Mouse (Mus musculus) urinary bladder, postnatal 25 days (tissue): ENCODE results near the gene Cpeb3.

Source experiments
- DNase-seq: peaks from one replicate; pipeline ENCODE4 v3.0.0; 2022; ENCODE audit warnings: low spot score

Cpeb3 gene

GRCm38 (mm10) chr19:37032364-37032763 lies 176.0 kb downstream of the Cpeb3 start:
- DNase-seq = no peak

- no peak for DNase-seq
Measured at GRCm38 (mm10) chr19:37031446-37031845, 177.0 kb downstream of the Cpeb3 start.

GRCm38 (mm10) chr19:37029771-37030170 lies 178.6 kb downstream of the Cpeb3 start:
- no peak for DNase-seq

- DNase-seq = no peak
Measured at GRCm38 (mm10) chr19:37026408-37026807, 182.0 kb downstream of the Cpeb3 start.

GRCm38 (mm10) chr19:37025839-37026319 lies 182.5 kb downstream of the Cpeb3 start:
- DNase-seq = no peak

- no peak for DNase-seq
Measured at GRCm38 (mm10) chr19:37022146-37022545, 186.3 kb downstream of the Cpeb3 start.

- no peak for DNase-seq
Measured at GRCm38 (mm10) chr19:37020951-37021350, 187.4 kb downstream of the Cpeb3 start.

GRCm38 (mm10) chr19:37020531-37020930 lies 187.9 kb downstream of the Cpeb3 start:
- DNase-seq = no peak

GRCm38 (mm10) chr19:37018931-37019330 lies 189.5 kb downstream of the Cpeb3 start:
- no peak for DNase-seq

- peak; percentile 57 for DNase-seq
Measured at GRCm38 (mm10) chr19:37018411-37018810, 190.0 kb downstream of the Cpeb3 start.

- no peak for DNase-seq
Measured at GRCm38 (mm10) chr19:37016890-37017289, 191.5 kb downstream of the Cpeb3 start.

GRCm38 (mm10) chr19:37014173-37014939 lies 194.0 kb downstream of the Cpeb3 start:
- no peak for DNase-seq

- no peak for DNase-seq
Measured at GRCm38 (mm10) chr19:37013461-37013860, 194.9 kb downstream of the Cpeb3 start.

- no peak for DNase-seq
Measured at GRCm38 (mm10) chr19:37009878-37010281, 198.5 kb downstream of the Cpeb3 start.

- no peak for DNase-seq
Measured at GRCm38 (mm10) chr19:37004557-37004956, 203.8 kb downstream of the Cpeb3 start.
